Mouse (Mus musculus) embryo, embryonic 11 days (tissue): ENCODE results near the gene Cby1.

ENCODE experiments used
- DNase-seq: peaks from one replicate; pipeline ENCODE4 v3.0.0-alpha.2; 2015

Cby1 gene

GRCm38 (mm10) chr15:79681973-79682372, 23.0 kb downstream of the Cby1 start:
- DNase-seq: no peak

- no peak for DNase-seq
These were observed 24.1 kb downstream of the Cby1 start for GRCm38 (mm10) chr15:79683146-79683545.

- DNase-seq: no peak
These were observed 24.9 kb downstream of the Cby1 start for GRCm38 (mm10) chr15:79683707-79684465.

GRCm38 (mm10) chr15:79684616-79685015, 25.6 kb downstream of the Cby1 start:
- no peak for DNase-seq

GRCm38 (mm10) chr15:79685141-79685641, 26.2 kb downstream of the Cby1 start:
- no peak for DNase-seq

GRCm38 (mm10) chr15:79686046-79686869, 27.3 kb downstream of the Cby1 start:
- no peak for DNase-seq

GRCm38 (mm10) chr15:79687175-79687574, 28.2 kb downstream of the Cby1 start:
- no peak for DNase-seq

- peak; percentile 95 for DNase-seq
These were observed 28.8 kb downstream of the Cby1 start, which contains the start of gene Josd1 for GRCm38 (mm10) chr15:79687646-79688267. TSS of gene Josd1 (minus strand) at chr15:79687919.

DNA sequence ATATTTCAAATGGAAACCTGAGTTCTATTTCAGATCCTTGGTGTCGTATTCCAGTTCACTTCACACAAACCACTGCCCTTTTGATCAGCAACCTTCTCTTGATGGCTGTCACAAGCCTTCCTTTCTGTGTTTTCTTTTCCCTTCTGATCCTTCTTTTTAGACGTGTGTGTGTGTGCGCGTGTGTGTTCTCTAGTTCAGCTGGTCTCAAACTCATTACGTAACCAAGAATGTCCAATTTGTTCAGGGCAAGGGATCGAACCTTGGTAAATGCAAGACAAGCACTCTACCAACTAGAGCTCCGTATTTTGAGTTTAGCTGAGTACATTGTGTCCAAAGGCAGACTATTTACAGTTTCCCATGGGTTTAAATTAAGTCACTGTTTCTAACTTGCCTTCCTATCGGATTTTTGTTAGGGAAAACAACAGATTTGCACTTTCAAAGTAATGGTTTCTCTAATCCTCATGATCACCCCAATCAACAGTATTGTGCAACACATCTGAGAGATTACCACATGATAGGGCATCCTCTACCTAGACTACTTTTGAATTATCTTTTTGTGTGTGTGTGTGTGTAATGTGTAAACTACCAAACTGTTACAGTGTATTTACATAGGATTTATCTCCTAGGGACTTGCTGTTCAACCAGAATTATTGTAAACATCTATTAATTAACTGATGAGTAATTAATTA, 29.4 kb downstream of the Cby1 start:
- no peak for DNase-seq

- no peak for DNase-seq
These were observed 30.8 kb downstream of the Cby1 start for GRCm38 (mm10) chr15:79689662-79690425.

DNA sequence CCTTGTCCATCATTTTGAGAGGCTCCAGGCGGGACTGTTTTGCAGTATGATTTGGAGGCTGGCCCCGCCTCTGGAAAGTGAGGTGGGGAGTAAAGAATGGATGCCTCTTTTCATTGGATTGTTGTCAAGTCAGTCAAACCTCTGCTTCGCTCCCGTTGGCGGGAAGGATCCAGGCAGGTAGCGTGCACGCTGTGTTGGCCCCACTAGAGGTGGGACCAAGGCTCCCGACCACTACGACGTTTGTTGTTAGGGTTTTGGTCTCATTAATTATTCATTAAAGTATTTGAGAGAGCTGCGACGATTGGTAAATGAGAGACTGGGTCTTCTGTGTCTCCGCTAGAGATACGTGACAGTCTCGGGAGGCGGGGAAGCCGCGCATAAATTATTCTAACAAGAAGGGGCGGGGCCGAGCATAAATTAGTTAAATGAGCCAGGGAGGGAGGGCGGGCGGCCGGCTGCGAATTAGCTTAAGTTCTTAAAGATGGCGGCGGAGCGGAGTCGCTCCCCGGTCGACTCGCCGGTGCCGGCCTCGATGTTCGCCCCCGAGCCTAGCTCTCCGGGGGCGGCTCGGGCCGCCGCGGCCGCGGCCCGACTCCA, 31.5 kb downstream of the Cby1 start, which contains the start of gene Gtpbp1:
Gene Gtpbp1, plus strand, starts transcription at position 420 of the 597 bp plus-strand sequence.
- DNase-seq: peak; percentile 99

DNA sequence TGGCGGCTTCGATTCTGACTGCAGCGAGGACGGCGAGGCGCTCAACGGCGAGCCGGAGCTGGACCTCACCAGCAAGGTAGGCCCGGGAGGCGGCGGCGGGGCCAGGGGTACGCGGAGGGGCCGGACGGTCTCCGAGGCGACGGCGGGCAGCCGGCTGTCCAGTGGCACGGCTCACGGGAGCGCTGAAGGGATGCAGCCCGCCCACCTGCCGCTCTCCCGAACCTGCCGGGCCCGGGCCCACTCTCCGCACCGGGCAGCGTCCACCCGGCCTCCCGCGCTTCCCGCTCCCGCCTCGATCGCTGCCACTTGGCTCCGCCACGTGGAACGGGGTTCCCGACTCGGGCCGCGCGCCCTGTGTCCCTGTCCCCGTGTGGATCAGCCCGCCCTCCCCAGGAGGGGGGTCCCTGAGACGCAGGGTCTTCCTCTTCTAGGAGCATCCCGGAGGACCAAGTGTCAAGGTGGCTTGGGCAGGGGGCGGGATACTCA, 32.1 kb downstream of the Cby1 start:
- DNase-seq: peak; percentile 58

GRCm38 (mm10) chr15:79692334-79692733, 33.3 kb downstream of the Cby1 start:
- no peak for DNase-seq

- no peak for DNase-seq
These were observed 34.7 kb downstream of the Cby1 start for GRCm38 (mm10) chr15:79693740-79694139.

- no peak for DNase-seq
These were observed 35.5 kb downstream of the Cby1 start for GRCm38 (mm10) chr15:79694512-79694911.

DNA sequence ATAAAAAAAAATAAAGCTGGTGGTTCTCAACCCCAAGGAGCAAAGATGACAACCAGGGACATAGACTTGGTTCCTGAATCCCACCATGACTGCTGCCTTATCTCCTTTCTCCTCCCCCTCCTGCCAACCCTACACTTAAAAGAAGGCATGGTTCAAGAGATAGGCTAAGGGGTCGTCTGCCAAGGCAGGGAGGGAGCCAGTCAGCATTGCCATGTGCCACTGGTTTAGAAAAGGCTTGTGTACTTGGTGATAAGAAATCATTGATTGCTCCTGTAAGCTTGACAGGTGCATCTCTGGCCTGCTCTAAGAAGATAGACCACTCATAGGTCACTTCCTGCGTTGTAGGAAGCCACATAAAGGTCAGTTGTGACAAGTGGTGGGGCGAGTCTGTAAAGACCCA, 36.5 kb downstream of the Cby1 start:
- no peak for DNase-seq

- no peak for DNase-seq
These were observed 37.5 kb downstream of the Cby1 start for GRCm38 (mm10) chr15:79696508-79696907.

GRCm38 (mm10) chr15:79697011-79697410, 38.0 kb downstream of the Cby1 start:
- no peak for DNase-seq

- DNase-seq: no peak
These were observed 38.7 kb downstream of the Cby1 start for GRCm38 (mm10) chr15:79697558-79698187.

- no peak for DNase-seq
These were observed 47.7 kb downstream of the Cby1 start for GRCm38 (mm10) chr15:79706603-79707214.
